In genomic region chr14:16737781-16738180, GRCm38 (mm10) we compare ENCODE assay signal across 14 mouse cellular contexts.
"Had no signal": no experiment of that assay in that cellular context is flagged by ENCODE, and none has a peak within 500 bp of the region (broad histone marks: within the 10 kb centered on the region; RNA-seq: fewer than 3 reads in every experiment).

No protein-coding gene starts in this region.

- DNase-seq: heart, postnatal 14 days; heart, postnatal 36 days; heart, postnatal 4 days; kidney, adult 11 months; kidney, adult 18-20 months; kidney, adult 2 months; kidney, adult 8-10 months; kidney, adult 9 months; kidney, postnatal 10 days; kidney, postnatal 14 days; kidney, postnatal 25 days; kidney, postnatal 36 days; layer of hippocampus, adult 9-11 months; layer of hippocampus, postnatal 36 days had no signal
